Mouse (Mus musculus): ENCODE measurements around the gene Ola1.

Gene Ola1

DNA sequence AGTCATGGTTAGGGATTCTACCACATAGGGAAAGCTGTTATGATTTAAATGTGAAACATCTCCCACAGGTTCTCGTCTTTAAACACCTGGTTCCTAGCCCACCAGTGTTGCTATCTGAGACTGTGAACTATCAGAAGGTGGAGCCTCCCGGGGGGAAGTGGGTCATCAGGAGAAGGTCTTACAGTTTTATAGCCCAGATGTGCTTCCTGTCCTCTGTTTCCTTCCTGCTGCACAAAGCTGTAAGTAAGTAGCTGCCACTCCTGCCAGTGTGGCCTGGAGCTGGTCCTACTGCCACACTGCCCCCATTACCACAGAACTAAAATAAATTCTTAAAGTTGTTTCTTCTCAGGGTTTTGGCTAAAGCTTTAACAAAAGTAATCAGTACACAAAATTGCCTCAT, 72.6 kb downstream of the Ola1 start:
- no peak for DNase-seq (ENCODE audit: low spot score)

GRCm38 (mm10) chr2:73143732-73144131, 75.0 kb downstream of the Ola1 start:
- peak; percentile 38 for DNase-seq (ENCODE audit: low spot score)

GRCm38 (mm10) chr2:73142832-73143470, 75.8 kb downstream of the Ola1 start:
- peak; percentile 87 for DNase-seq (ENCODE audit: low spot score)

DNA sequence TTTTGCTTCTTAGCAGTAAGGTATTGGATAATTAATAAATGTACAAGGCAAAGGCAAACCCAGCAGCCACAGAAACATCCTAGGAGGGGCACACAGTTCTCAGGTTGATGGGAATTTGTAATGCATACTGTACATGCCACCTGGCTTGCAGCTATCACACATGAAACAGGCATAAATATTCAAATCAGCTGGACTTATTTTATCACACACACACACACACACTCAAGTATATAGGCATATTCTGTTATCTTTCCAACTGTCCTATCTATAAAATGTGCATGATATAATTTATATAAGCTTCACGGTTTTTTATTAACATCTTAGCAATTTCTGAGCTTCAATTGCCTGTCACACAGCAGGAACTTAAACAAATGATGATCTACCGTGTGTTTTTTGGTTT, 85.8 kb downstream of the Ola1 start:
- no peak for DNase-seq (ENCODE audit: low spot score)

- no peak for DNase-seq (ENCODE audit: low spot score)
These were observed 91.0 kb downstream of the Ola1 start for GRCm38 (mm10) chr2:73127686-73128085.

- DNase-seq (ENCODE audit: low spot score), result no peak
These were observed 99.9 kb downstream of the Ola1 start for GRCm38 (mm10) chr2:73118781-73119180.

DNA sequence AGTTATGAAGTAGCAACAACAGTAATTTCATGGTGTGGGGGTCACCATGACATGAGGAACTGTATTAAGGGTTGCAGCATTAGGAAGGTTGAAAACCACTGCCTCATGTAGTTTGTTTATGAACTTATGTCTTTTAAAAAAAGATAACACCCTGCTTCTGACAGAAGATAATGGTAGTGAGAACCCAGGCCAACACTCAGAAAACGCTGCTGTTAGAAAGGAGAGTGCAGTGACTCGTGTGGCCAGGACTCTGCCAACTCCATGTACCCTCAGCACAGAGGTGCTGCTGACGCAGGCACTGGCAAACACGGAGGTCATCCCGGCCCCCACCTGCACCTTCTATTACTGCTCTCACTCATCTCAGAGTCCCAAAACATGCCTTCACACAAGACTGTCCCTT, 111.6 kb downstream of the Ola1 start:
- DNase-seq (ENCODE audit: low spot score), result no peak

GRCm38 (mm10) chr2:73096491-73096890, 122.2 kb downstream of the Ola1 start:
- no peak for DNase-seq (ENCODE audit: low spot score)

DNA sequence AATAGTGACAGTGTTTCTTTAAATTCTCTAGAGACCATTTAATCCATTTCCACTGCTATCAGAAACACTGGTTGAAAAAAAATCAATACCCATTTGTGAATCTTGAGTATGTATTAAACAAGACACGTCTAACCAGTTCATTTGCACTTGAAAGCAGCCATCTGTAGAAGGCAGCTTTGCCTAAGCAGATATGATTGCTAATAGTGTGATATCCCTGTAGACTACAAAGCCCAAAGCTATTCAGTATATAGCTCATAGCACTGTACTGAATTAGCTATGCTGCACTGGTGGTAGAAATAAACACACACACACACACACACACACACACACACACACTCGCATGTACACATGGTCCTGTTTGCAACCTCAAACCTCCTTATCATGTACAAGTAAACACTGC, 123.4 kb downstream of the Ola1 start:
- no peak for DNase-seq (ENCODE audit: low spot score)

- no peak for DNase-seq (ENCODE audit: low spot score)
These were observed 125.7 kb downstream of the Ola1 start for GRCm38 (mm10) chr2:73093032-73093431.

GRCm38 (mm10) chr2:73091302-73091701, 127.4 kb downstream of the Ola1 start:
- DNase-seq (ENCODE audit: low spot score), result no peak

DNA sequence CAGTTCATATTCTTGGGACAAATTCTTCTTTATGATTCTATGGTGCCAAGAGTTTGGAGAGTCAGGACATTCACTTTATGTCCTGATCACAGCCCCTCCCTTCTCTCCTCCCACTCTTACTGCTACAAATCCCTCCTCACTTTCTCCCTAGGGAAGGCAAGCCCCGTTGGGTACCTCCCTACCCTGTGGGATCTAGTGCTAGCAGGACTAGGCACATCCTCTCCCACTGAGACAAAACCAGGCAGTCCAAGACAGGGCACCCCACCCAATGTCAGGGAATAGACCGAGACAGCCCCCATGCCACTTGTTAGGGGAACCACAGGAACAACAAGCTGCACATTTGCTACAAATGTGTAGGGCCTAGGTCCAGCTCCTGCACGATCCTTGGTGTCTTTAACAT, 131.1 kb downstream of the Ola1 start:
- DNase-seq (ENCODE audit: low spot score), result no peak

DNA sequence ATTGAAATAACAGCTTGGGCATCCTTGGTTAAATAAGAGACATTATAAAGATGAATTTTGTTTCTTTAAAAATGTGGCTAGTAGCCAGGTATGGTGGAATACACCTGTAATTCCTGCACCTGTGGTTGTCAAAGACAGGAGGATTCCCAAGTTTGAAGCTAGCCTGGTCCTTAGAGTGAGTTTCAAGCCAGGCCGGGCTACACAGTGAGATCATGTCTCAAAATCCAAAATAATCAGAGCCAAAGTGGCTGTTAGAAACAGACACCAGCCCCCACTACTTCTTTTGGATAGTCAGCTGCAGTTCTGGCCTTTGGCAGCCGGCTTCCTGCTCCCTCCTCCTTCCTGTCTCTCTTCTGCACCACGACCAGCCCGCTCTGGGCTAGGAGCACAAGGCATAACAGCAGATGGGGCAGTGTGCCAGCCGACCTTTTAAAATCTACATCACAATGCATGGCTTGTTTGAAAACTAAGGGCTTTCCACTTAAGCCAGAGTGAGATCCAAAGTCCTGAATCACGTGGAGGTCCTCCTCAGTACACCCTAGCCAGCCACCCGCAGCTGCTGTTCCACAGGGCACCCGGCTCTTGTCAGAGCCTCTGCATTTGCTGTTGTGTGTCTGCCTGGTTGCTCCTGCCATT, 132.9 kb downstream of the Ola1 start:
- peak; percentile 51 for DNase-seq (ENCODE audit: low spot score)

DNA sequence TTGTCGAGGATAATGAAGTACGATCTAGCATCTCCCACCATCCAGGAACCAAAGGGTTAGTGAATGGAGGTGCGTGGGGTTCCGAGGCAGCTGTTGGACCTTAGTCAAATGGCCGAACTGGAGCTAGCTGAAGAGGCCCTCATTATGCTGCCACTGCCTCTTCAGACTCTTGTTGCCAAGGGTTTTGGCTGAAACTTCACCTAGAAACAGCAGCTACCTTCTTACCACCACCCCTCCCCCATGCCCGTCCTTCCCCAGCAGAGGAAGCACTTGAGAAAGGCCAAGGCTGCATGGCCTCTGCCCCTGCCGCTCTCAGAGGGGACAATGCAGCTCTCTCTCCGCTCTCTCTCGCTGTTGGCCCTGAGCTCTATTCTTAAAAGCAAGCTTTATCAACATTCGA, 136.2 kb downstream of the Ola1 start:
- DNase-seq (ENCODE audit: low spot score), result no peak

DNA sequence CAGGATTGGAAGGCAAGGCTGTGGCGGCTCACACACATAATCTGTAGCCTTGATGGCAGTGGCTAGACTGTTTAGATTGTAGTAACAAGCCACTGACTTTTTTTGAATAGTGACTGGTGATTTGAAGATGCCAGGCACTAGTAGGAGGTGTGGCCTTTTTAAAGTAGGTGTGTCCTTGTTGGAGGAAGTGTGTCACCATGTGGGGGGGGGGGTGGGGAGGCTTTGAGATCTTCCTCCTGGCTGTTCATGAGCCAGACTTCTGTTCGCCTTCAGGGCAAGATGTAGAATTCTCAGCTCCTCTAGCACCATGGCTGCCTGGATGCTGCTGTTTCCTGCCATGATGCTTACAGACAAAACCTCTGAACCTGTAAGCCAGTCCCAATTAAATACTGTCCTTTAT, 136.9 kb downstream of the Ola1 start:
- no peak for DNase-seq (ENCODE audit: low spot score)

GRCm38 (mm10) chr2:73080084-73080483, 138.6 kb downstream of the Ola1 start:
- no peak for DNase-seq (ENCODE audit: low spot score)

GRCm38 (mm10) chr2:73079311-73079710, 139.4 kb downstream of the Ola1 start:
- DNase-seq (ENCODE audit: low spot score), result no peak

GRCm38 (mm10) chr2:73073811-73074472, 144.8 kb downstream of the Ola1 start:
- DNase-seq (ENCODE audit: low spot score), result no peak

DNA sequence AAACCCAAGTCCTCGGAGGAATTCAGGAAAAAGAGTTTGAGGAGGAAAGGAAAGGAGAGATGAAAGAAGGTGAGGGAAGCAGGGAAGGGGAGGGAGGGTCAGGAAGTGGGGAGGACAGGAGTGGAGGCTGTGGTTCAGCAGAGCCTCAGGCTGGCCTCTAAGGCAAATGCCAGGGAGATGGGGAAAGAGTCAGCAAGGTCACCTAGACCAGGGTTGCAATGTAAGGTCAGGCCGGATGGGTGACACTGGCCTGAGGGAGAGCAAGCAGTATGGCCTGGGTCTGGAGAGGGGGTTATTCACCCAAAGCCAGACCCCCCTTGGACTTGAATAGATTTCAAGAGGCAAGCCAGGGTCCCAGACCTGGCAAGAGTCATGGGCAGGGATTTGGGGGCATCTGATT, 147.5 kb downstream of the Ola1 start:
- DNase-seq (ENCODE audit: low spot score), result no peak

- DNase-seq (ENCODE audit: low spot score), result no peak
These were observed 148.2 kb downstream of the Ola1 start for GRCm38 (mm10) chr2:73070449-73071076.

GRCm38 (mm10) chr2:73069223-73069825, 149.4 kb downstream of the Ola1 start:
- DNase-seq (ENCODE audit: low spot score), result no peak

DNA sequence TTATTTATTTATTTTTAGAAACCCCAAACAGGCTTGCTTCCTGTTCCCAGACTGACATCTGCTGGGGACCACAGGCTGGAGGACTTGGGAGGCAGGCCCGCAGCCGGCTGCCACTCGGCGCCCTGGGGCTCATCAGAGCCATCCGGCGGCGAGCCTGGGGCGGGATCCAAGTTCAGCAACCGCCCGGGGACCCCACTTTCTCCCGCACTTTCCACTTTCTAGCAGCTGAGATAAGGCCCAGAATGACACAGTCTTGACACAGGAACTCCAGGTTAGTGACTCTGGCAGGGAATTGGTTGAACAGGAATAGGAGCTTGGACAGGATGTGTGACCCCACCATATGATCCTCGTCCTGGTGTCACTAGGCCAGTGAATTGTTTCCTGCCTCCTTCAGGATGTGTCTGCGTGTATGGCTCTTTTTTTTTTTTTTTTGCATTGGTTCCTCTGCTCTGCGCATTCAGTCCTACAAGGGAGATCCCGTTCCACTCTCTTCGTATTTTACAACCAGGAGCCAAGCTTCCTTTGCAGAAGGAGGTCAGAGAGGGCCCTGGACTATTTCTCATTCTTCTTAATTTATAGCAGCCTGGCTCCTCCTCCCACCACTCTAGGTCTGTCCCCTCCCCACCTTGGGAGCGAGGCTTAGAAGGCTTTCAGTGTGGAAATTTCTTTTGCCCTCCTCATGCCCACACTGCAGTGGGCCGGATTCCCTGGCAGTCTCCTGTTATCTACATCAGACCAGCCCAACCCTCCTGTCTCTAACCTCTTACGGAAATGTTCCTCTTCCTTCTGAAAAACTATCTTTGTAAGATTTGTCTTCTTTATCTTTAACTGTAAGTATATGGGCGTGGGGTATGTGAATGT, 152.2 kb downstream of the Ola1 start:
- peak; percentile 56 for DNase-seq (ENCODE audit: low spot score)
